Mouse (Mus musculus): ENCODE data around the gene Tuba1c.

DNA sequence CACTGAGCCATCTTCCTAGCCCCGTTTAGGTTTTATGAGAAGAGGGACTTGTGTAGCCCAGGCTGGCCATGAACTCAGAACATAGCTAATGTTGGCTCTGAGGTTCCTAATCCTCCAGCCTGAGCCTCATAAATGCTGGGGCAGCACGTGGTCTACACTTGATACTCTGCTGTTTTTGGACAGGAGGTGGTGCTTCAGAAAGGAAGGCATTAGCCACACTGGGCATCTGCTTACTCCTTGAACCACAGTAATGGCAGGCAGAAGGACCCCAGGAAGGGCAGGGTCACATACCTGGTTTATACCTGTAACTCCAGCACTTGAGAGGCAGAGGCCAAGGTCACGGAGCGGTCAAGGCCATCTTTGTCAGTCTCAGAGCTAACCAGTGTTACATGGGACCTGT is 11.1 kb upstream of the Tuba1c start:
- no peak for TF ChIP-seq CHD2 (IDR thresholded peaks at IDR 0.05; ENCODE audit: low read depth, low read length)
- no peak for TF ChIP-seq ZNF384 (IDR thresholded peaks at IDR 0.05; ENCODE audit: low read depth, low read length)
- no peak for TF ChIP-seq MAFK (IDR thresholded peaks at IDR 0.05; ENCODE audit: insufficient read depth, low read depth, low read length)

Measured in ES-E14 (cell line).